ENCODE assay signal across 14 mouse cellular contexts in the genomic region with DNA sequence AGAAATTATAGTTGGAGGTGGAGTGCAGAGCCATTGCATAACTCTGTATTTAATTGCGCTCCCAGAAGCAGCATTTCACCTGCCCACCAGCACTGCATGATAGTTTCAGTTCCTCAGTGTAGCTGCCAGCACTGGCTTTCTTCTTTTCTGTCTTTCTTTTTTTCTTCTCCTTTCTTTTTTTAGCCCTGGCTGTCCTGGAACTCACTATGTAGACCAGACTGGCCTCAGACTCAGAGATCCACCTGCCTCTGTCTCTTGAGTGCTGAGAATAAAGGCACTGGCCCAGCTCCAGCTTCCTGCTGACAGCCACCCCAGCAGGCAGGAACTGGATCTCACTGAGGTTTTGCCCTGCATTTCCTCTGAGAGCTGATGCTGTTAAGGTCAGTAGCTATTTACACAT. TPM values are rescaled to one million over a fixed set of nuclear protein-coding genes. Genes with fewer than 3 reads are reported as not detected.
DNase-seq lines count a peak whose midpoint lies in the region; TF ChIP-seq lines count a peak whose summit lies in the region.
"Had no signal": no experiment of that assay in that cellular context is flagged by ENCODE, and none has a peak within 500 bp of the region (broad histone marks: within the 10 kb centered on the region; RNA-seq: fewer than 3 reads in every experiment).

No protein-coding gene starts in this region.

- intact Hi-C loops in left cerebral cortex, postnatal 25 days (cut with DNase I), result loop anchor here (5.0 kb wide), 1 partner anchor 654 kb away; no protein-coding TSS in a partner anchor

- no peak overlapping the region for H3K9ac ChIP-seq in CH12.LX (ENCODE audit: insufficient read depth, low read depth)
- H3K9ac ChIP-seq: embryonic facial prominence, embryonic 13.5 days; lung, embryonic 14.5 days; midbrain, embryonic 12.5 days had no signal

- H3K79me2 ChIP-seq in CH12.LX (replicated peaks; ENCODE audit: control insufficient read depth, extremely low read depth, insufficient read depth, poor library complexity, severe bottlenecking), result no peaks in the 10 kb centered on the region

- no peak for TF ChIP-seq POLR2A in CH12.LX (IDR thresholded peaks at IDR 0.05; ENCODE audit: low read depth, low read length)

- peak overlapping the region; percentile 26; the same call in 1 of the 2 replicates for H3K4me2 ChIP-seq in CH12.LX (ENCODE audit: insufficient read depth, low read depth, poor library complexity, severe bottlenecking)
- H3K4me2 ChIP-seq: embryonic facial prominence, embryonic 13.5 days; lung, embryonic 14.5 days; midbrain, embryonic 12.5 days had no signal

- in situ Hi-C loops in CH12.LX (cut with MboI; ENCODE audit: low pct_ligation_motif_present, low pct_unique_long_range_greater_than_20kb, low sequenced_read_pairs), result loop anchor here (25.0 kb wide), 1 partner anchor 466 kb away; a partner anchor contains a TSS

- dilution Hi-C loops in CH12.LX (cut with MboI; ENCODE audit: extremely low pct_ligation_motif_present, extremely low pct_unique_long_range_greater_than_20kb, low sequenced_read_pairs), result no loop called here

- peaks cover 0 to 2% of the 10 kb centered on the region in 2 experiments for H3K36me3 ChIP-seq in CH12.LX (replicated peaks in 1 of 2; ENCODE audit: control insufficient read depth in 1 of 2, insufficient read depth in 1 of 2, low read length in 1 of 2)
- H3K36me3 ChIP-seq: embryonic facial prominence, embryonic 13.5 days; midbrain, embryonic 12.5 days had no signal

- H3K27ac ChIP-seq in CH12.LX (ENCODE audit: insufficient read depth, low read depth), result no peak overlapping the region
- H3K27ac ChIP-seq: embryonic facial prominence, embryonic 13.5 days; midbrain, embryonic 12.5 days had no signal

- TF ChIP-seq RAD21 in CH12.LX (IDR thresholded peaks at IDR 0.05; ENCODE audit: low read depth, low read length), result no peak

- no peaks in the 10 kb centered on the region for H3K27me3 ChIP-seq in CH12.LX (replicated peaks)
- H3K27me3 ChIP-seq: embryonic facial prominence, embryonic 13.5 days had no signal

- no peak for TF ChIP-seq CTCF in CH12.LX (conservative IDR thresholded peaks at IDR 0.05 in 1 of 2, IDR thresholded peaks at IDR 0.05 in 1 of 2; ENCODE audit: low read depth in 2 of 2, low read length in 2 of 2)

- no peak overlapping the region for H3K4me3 ChIP-seq in CH12.LX (replicated peaks in 1 of 3; ENCODE audit: low read depth in 2 of 3, low read length in 2 of 3, poor library complexity in 1 of 3)
- H3K4me3 ChIP-seq: embryonic facial prominence, embryonic 13.5 days; midbrain, embryonic 12.5 days had no signal

- H3K4me1 ChIP-seq in CH12.LX (ENCODE audit: control insufficient read depth in 1 of 2, insufficient read depth in 2 of 2), result peaks cover 11 to 54% of the 10 kb centered on the region in 2 experiments; a peak in 3 of 4 replicates

- H3K9me3 ChIP-seq in CH12.LX (replicated peaks; ENCODE audit: low read length), result no peaks in the 10 kb centered on the region
- H3K9me3 ChIP-seq: embryonic facial prominence, embryonic 13.5 days; midbrain, embryonic 12.5 days had no signal

- TF ChIP-seq EP300 in CH12.LX (IDR thresholded peaks at IDR 0.05; ENCODE audit: low read length), result peak; percentile 90

- DNase-seq in cerebellum, adult 9-11 months, result peak; percentile 18
- no peak for DNase-seq in cerebellum, postnatal 4 days (ENCODE audit: low spot score in 2 of 2)
- peak; percentile 41 for DNase-seq in layer of hippocampus, adult 11-12 months (ENCODE audit: low spot score)
- DNase-seq in layer of hippocampus, postnatal 25 days (ENCODE audit: extremely low spot score in 1 of 2, low spot score in 1 of 2), result no peak
- DNase-seq in CH12.LX (ENCODE audit: extremely low read depth), result peak; percentile 51
- DNase-seq in left cerebral cortex, postnatal 25 days (ENCODE audit: low spot score in 2 of 2), result peak; percentile 42 to 81
- DNase-seq in gastrocnemius, adult 18-20 months (ENCODE audit: low spot score), result no peak
- no peak for DNase-seq in ovary, postnatal 36 days (ENCODE audit: low spot score)
- DNase-seq: heart, postnatal 4 days; kidney, adult 9 months; lung, embryonic 14.5 days; thymus, adult 18-20 months had no signal

TF ChIP-seq in CH12.LX, 34 proteins besides CTCF, POLR2A, EP300 and RAD21:
- TF ChIP-seq E2F4 (IDR thresholded peaks at IDR 0.05; ENCODE audit: insufficient replicate concordance, low read depth, low read length) (no peak), TBP (conservative IDR thresholded peaks at IDR 0.05; ENCODE audit: low read depth, low read length) (no peak), IRF4 (IDR thresholded peaks at IDR 0.05; ENCODE audit: low read depth, low read length) (peak; percentile 95), BHLHE40 (IDR thresholded peaks at IDR 0.05; ENCODE audit: low read depth, low read length) (peak; percentile 58; the same call in 1 of the 2 replicates), ETS1 (conservative IDR thresholded peaks at IDR 0.05; ENCODE audit: low read depth, low read length) (peak; percentile 46; the same call in 1 of the 2 replicates), RCOR1 (conservative IDR thresholded peaks at IDR 0.05; ENCODE audit: low read depth, low read length) (no peak), ELF1 (IDR thresholded peaks at IDR 0.05; ENCODE audit: low read depth, low read length) (0 out of 2 replicates have a peak, but pooled peaks have one; percentile 12), USF1 (IDR thresholded peaks at IDR 0.05; ENCODE audit: low read depth, low read length) (no peak), TCF12 (IDR thresholded peaks at IDR 0.05; ENCODE audit: low read depth, low read length) (peak; percentile 29; the same call in 1 of the 2 replicates), CHD2 (IDR thresholded peaks at IDR 0.05; ENCODE audit: low read length) (no peak), ZNF384 (IDR thresholded peaks at IDR 0.05; ENCODE audit: low read depth, low read length) (peak; percentile 94)

RNA-seq across cellular contexts. Expression of a gene that starts 2.7 kb away (rescaled TPM):
- 10 to 100 TPM; 15.4 to 16.2 TPM for total RNA-seq in layer of hippocampus, postnatal 25 days (2021)
- total RNA-seq in CH12.LX (2012; rRNA removed), result 14.6 and 14.7 TPM in 2 replicates
- total RNA-seq in CH12.LX (2014; rRNA removed), result 23.7 and 24.5 TPM in 2 replicates
- 29.4 and 31.6 TPM in 2 replicates for polyA plus RNA-seq in CH12.LX (2012; ENCODE audit: insufficient read length, low read depth)
- total RNA-seq in left cerebral cortex, postnatal 25 days (2021), result 10 to 100 TPM; 18.7 to 20.5 TPM
- total RNA-seq in gastrocnemius, adult 18-20 months (2021), result 10 to 100 TPM; 22.5 to 22.6 TPM

RNA-seq across cellular contexts. Expression of a gene that starts 32.1 kb away (rescaled TPM):
- total RNA-seq in layer of hippocampus, postnatal 25 days (2021), result 10 to 100 TPM; 36.7 to 44.4 TPM
- total RNA-seq in CH12.LX (2012; rRNA removed) (593 and 709 TPM in 2 replicates), CH12.LX (2014; rRNA removed) (1,628 and 1,755 TPM in 2 replicates)
- 694 and 715 TPM in 2 replicates for polyA plus RNA-seq in CH12.LX (2012; ENCODE audit: insufficient read length, low read depth)
- 10 to 100 TPM; 34.0 to 34.9 TPM for total RNA-seq in left cerebral cortex, postnatal 25 days (2021)
- total RNA-seq in gastrocnemius, adult 18-20 months (2021), result 100 to 1,000 TPM; 218 to 220 TPM

RNA-seq across cellular contexts. Expression of a gene that starts 58.5 kb away (rescaled TPM):
- 10 to 100 TPM; 40.7 to 46.4 TPM for total RNA-seq in layer of hippocampus, postnatal 25 days (2021)
- total RNA-seq in CH12.LX (2012; rRNA removed) (12.2 and 14.0 TPM in 2 replicates), CH12.LX (2014; rRNA removed) (28.0 and 31.1 TPM in 2 replicates)
- 23.6 and 26.1 TPM in 2 replicates for polyA plus RNA-seq in CH12.LX (2012; ENCODE audit: insufficient read length, low read depth)
- 10 to 100 TPM; 27.2 to 31.0 TPM for total RNA-seq in left cerebral cortex, postnatal 25 days (2021)
- total RNA-seq in gastrocnemius, adult 18-20 months (2021), result 1 to 10 TPM; 4.9 to 6.5 TPM

Comparison
In these comparisons a context has a peak if more than half of its experiments do, and no peak if none do; other contexts are left out.
1. DNase-seq: peak in cerebellum, adult 9-11 months (single experiment), layer of hippocampus, adult 11-12 months (single experiment), CH12.LX (single experiment) and left cerebral cortex, postnatal 25 days (2 of 2); none in cerebellum, postnatal 4 days (0 of 2), layer of hippocampus, postnatal 25 days (0 of 2), gastrocnemius, adult 18-20 months (single experiment) and ovary, postnatal 36 days (single experiment).
2. RNA of a gene that starts 32.1 kb away (total RNA-seq): 593 to 1,755 TPM in CH12.LX and 218 to 220 TPM in gastrocnemius, adult 18-20 months; 36.7 to 44.4 TPM in layer of hippocampus, postnatal 25 days and 34.0 to 34.9 TPM in left cerebral cortex, postnatal 25 days; every median in the first group is over 4 times any median in the second.